Mouse (Mus musculus) CH12.LX (cell line): ENCODE results near the gene Abcb9. TPM values are rescaled to one million over a fixed set of nuclear protein-coding genes. Genes with fewer than 3 reads are reported as not detected.

Source experiments
- DNase-seq: peaks from one replicate; pipeline ENCODE4 v3.0.0-alpha.2; 2013; ENCODE audit errors: extremely low read depth
- H3K27ac ChIP-seq: 2 replicates; pipeline ENCODE4 v1.5.1; 2012; ENCODE audit warnings: low read depth, mild to moderate bottlenecking, control low read depth, moderate library complexity; ENCODE audit not compliant: insufficient read depth
- H3K27me3 ChIP-seq: replicated peaks from 2 replicates; pipeline ENCODE3; 2012; ENCODE audit warnings: inconsistent platforms
- H3K36me3 ChIP-seq, 2 experiments: replicated peaks in 1 of 2; 2 replicates each; pipeline versions ENCODE3 to v1.6.1; 2012; ENCODE audit warnings: inconsistent platforms in 1 of 2, low read length in 1 of 2, mild to moderate bottlenecking in 1 of 2, mixed read lengths in 1 of 2, moderate library complexity in 1 of 2; ENCODE audit not compliant: control insufficient read depth in 1 of 2, insufficient read depth in 1 of 2
- H3K4me1 ChIP-seq, 2 experiments: 2 replicates each; pipeline ENCODE4 v1.6.1; 2012; ENCODE audit warnings: inconsistent platforms in 1 of 2, moderate library complexity in 1 of 2; ENCODE audit not compliant: insufficient read depth in 2 of 2, control insufficient read depth in 1 of 2
- H3K4me2 ChIP-seq: 2 replicates; pipeline ENCODE4 v1.6.1; 2012; ENCODE audit warnings: low read depth, mild to moderate bottlenecking, control low read depth; ENCODE audit not compliant: poor library complexity, insufficient read depth, severe bottlenecking
- H3K4me3 ChIP-seq, 3 experiments: fragments of 150-350 bp in 1 of 3; sonication (generic) in 1 of 3; replicated peaks in 1 of 3; 2 replicates each; pipeline versions ENCODE3 to v1.5.1; 2011 to 2012; ENCODE audit warnings: low read depth in 2 of 3, low read length in 2 of 3, mild to moderate bottlenecking in 2 of 3, moderate library complexity in 2 of 3, control low read depth in 1 of 3, improper control_type of control experiment in 1 of 3, inconsistent platforms in 1 of 3, mixed read lengths in 1 of 3; ENCODE audit not compliant: poor library complexity in 1 of 3
- H3K79me2 ChIP-seq: replicated peaks from 2 replicates; pipeline ENCODE4 v1.6.1; 2012; ENCODE audit warnings: mild to moderate bottlenecking, moderate library complexity; ENCODE audit not compliant: control insufficient read depth, poor library complexity, insufficient read depth, severe bottlenecking; ENCODE audit errors: extremely low read depth
- H3K9ac ChIP-seq: 2 replicates; pipeline ENCODE4 v1.6.1; 2012; ENCODE audit warnings: low read depth, mild to moderate bottlenecking, control low read depth, moderate library complexity; ENCODE audit not compliant: insufficient read depth
- H3K9me3 ChIP-seq: replicated peaks from 2 replicates; pipeline ENCODE3; 2012; ENCODE audit warnings: low read length, inconsistent platforms, mixed read lengths
- BHLHE40 ChIP-seq: IDR thresholded peaks from 2 replicates; pipeline ENCODE4 v1.6.1; 2011; ENCODE audit warnings: mild to moderate bottlenecking, low read depth, low read length, improper control_type of control experiment
- CHD1 ChIP-seq: IDR thresholded peaks from 2 replicates; pipeline ENCODE4 v1.6.1; 2012; ENCODE audit warnings: low read depth, low read length, improper control_type of control experiment, inconsistent platforms
- CHD2 ChIP-seq: IDR thresholded peaks from 2 replicates; pipeline ENCODE4 v1.6.1; 2011; ENCODE audit warnings: low read length, improper control_type of control experiment
- CTCF ChIP-seq, 2 experiments: IDR thresholded peaks in 1 of 2; conservative IDR thresholded peaks in 1 of 2; 2 replicates each; pipeline ENCODE4 v1.5.1; 2011 to 2012; ENCODE audit warnings: low read depth in 2 of 2, low read length in 2 of 2, improper control_type of control experiment in 1 of 2, inconsistent platforms in 1 of 2, mild to moderate bottlenecking in 1 of 2, moderate library complexity in 1 of 2
- E2F4 ChIP-seq: IDR thresholded peaks from 2 replicates; pipeline ENCODE4 v1.6.1; 2011; ENCODE audit warnings: low read depth, low read length, improper control_type of control experiment; ENCODE audit not compliant: insufficient replicate concordance
- EP300 ChIP-seq: IDR thresholded peaks from 2 replicates; pipeline ENCODE4 v1.6.1; 2011; ENCODE audit warnings: low read length, improper control_type of control experiment
- GABPA ChIP-seq: IDR thresholded peaks from 2 replicates; pipeline ENCODE4 v1.6.1; 2012; ENCODE audit warnings: low read depth, low read length, improper control_type of control experiment, inconsistent platforms; ENCODE audit not compliant: insufficient replicate concordance
- IRF4 ChIP-seq: IDR thresholded peaks from 2 replicates; pipeline ENCODE4 v1.6.1; 2014; ENCODE audit warnings: low read depth, mild to moderate bottlenecking, inconsistent platforms, low read length, improper control_type of control experiment
- JUN ChIP-seq: IDR thresholded peaks from 2 replicates; pipeline ENCODE4 v1.6.1; 2011; ENCODE audit warnings: low read depth, mild to moderate bottlenecking, low read length, improper control_type of control experiment, moderate library complexity; ENCODE audit not compliant: insufficient read depth
- MAFK ChIP-seq: IDR thresholded peaks from 2 replicates; pipeline ENCODE4 v1.6.1; 2011; ENCODE audit warnings: low read length, improper control_type of control experiment; ENCODE audit not compliant: insufficient replicate concordance
- MAX ChIP-seq: IDR thresholded peaks from 2 replicates; pipeline ENCODE4 v1.6.1; 2011; ENCODE audit warnings: low read length, improper control_type of control experiment
- MAZ ChIP-seq: IDR thresholded peaks from 2 replicates; pipeline ENCODE4 v1.6.1; 2012; ENCODE audit warnings: low read depth, mild to moderate bottlenecking, inconsistent platforms, low read length, improper control_type of control experiment, moderate library complexity
- MEF2A ChIP-seq: IDR thresholded peaks from 2 replicates; pipeline ENCODE4 v1.6.1; 2014; ENCODE audit warnings: low read depth, mild to moderate bottlenecking, inconsistent platforms, low read length, improper control_type of control experiment, borderline replicate concordance
- MXI1 ChIP-seq: IDR thresholded peaks from 2 replicates; pipeline ENCODE4 v1.6.1; 2011; ENCODE audit warnings: mild to moderate bottlenecking, low read depth, low read length, improper control_type of control experiment
- MYC ChIP-seq: IDR thresholded peaks from 2 replicates; pipeline ENCODE4 v1.6.1; 2011; ENCODE audit warnings: low read depth, mild to moderate bottlenecking, improper control_type of control experiment, low read length
- NELFE ChIP-seq: IDR thresholded peaks from 2 replicates; pipeline ENCODE4 v1.6.1; 2011; ENCODE audit warnings: low read depth, low read length, improper control_type of control experiment
- NRF1 ChIP-seq: IDR thresholded peaks from 2 replicates; pipeline ENCODE4 v1.6.1; 2014; ENCODE audit warnings: low read depth, mild to moderate bottlenecking, inconsistent platforms, low read length, improper control_type of control experiment, moderate library complexity
- POLR2A ChIP-seq: IDR thresholded peaks from 2 replicates; pipeline ENCODE4 v1.6.1; 2011; ENCODE audit warnings: low read depth, mild to moderate bottlenecking, improper control_type of control experiment, low read length
- RAD21 ChIP-seq: IDR thresholded peaks from 2 replicates; pipeline ENCODE4 v1.6.1; 2011; ENCODE audit warnings: low read depth, mild to moderate bottlenecking, low read length, improper control_type of control experiment, moderate library complexity
- RCOR1 ChIP-seq: conservative IDR thresholded peaks from 2 replicates; pipeline ENCODE4 v1.6.1; 2012; ENCODE audit warnings: low read depth, mild to moderate bottlenecking, inconsistent platforms, low read length, improper control_type of control experiment
- SIN3A ChIP-seq: IDR thresholded peaks from 2 replicates; pipeline ENCODE4 v1.6.1; 2012; ENCODE audit warnings: low read length, improper control_type of control experiment, inconsistent platforms
- SMC3 ChIP-seq: IDR thresholded peaks from 2 replicates; pipeline ENCODE4 v1.6.1; 2011; ENCODE audit warnings: low read depth, low read length, improper control_type of control experiment
- TBP ChIP-seq: conservative IDR thresholded peaks from 2 replicates; pipeline ENCODE4 v1.6.1; 2011; ENCODE audit warnings: low read depth, low read length, improper control_type of control experiment
- UBTF ChIP-seq: IDR thresholded peaks from 2 replicates; pipeline ENCODE4 v1.6.1; 2012; ENCODE audit warnings: low read depth, mild to moderate bottlenecking, inconsistent platforms, low read length, improper control_type of control experiment, moderate library complexity
- USF1 ChIP-seq: IDR thresholded peaks from 2 replicates; pipeline ENCODE4 v1.6.1; 2014; ENCODE audit warnings: low read depth, mild to moderate bottlenecking, inconsistent platforms, low read length, improper control_type of control experiment
- USF2 ChIP-seq: conservative IDR thresholded peaks from 2 replicates; pipeline ENCODE4 v1.6.1; 2011; ENCODE audit warnings: low read depth, low read length, improper control_type of control experiment
- ZC3H11A ChIP-seq: IDR thresholded peaks from 2 replicates; pipeline ENCODE4 v1.6.1; 2012; ENCODE audit warnings: low read depth, mild to moderate bottlenecking, inconsistent platforms, low read length, improper control_type of control experiment
- ZKSCAN1 ChIP-seq: IDR thresholded peaks from 2 replicates; pipeline ENCODE4 v1.6.1; 2012; ENCODE audit warnings: low read depth, inconsistent platforms, low read length, improper control_type of control experiment, borderline replicate concordance
- ZMIZ1 ChIP-seq: IDR thresholded peaks from 2 replicates; pipeline ENCODE4 v1.6.1; 2012; ENCODE audit warnings: low read depth, mild to moderate bottlenecking, inconsistent platforms, low read length, improper control_type of control experiment
- dilution Hi-C: fragments of 300-500 bp; cut with MboI; formaldehyde crosslinking; loops from 2 replicates; pipeline ENCODE4 v1.14.3; 2020; ENCODE audit warnings: low sequenced_read_pairs; ENCODE audit not compliant: extremely low pct_unique_long_range_greater_than_20kb, extremely low pct_ligation_motif_present
- in situ Hi-C: fragments of 300-500 bp; cut with MboI; formaldehyde crosslinking; loops from 3 replicates; pipeline ENCODE4 v1.14.3; 2019; ENCODE audit warnings: low sequenced_read_pairs, low pct_ligation_motif_present, low pct_unique_long_range_greater_than_20kb, mixed read lengths
- polyA plus RNA-seq: library from polyadenylated mRNA; unstranded; fragments of >175 nt; gene quantifications from 2 replicates; pipeline ENCODE4 v1.2.1, GENCODE M21; 2012; ENCODE audit warnings: low read depth; ENCODE audit not compliant: insufficient read length
- total RNA-seq, 2 experiments: library from RNA; depleted of rRNA; stranded (reverse); fragments of 300-350 nt in 1 of 2; fragments of >200 nt in 1 of 2; gene quantifications; 2 replicates each; pipeline ENCODE4 v1.2.3; 2012 to 2014

Gene Abcb9
- total and polyA plus RNA-seq, 3 experiments = 0.44 to 1.4 (median 0.98) TPM

- no peak for TF ChIP-seq GABPA
- peak; percentile 89 for TF ChIP-seq MAZ
- peak; percentile 76 for TF ChIP-seq CHD2
Observed at GRCm38 (mm10) chr5:124014180-124014579, 81.4 kb downstream of the Abcb9 start (continued).

- Histone ChIP-seq H3K4me1 (peaks cover 43 to 83% of the 10 kb centered on the region in 2 experiments), H3K4me2 (peak overlapping the region; percentile 90), H3K27ac (peak overlapping the region; percentile 95), H3K36me3 (peaks cover 12 to 39% of the 10 kb centered on the region in 2 experiments), H3K9ac (peak overlapping the region; percentile 52), H3K27me3 (no peaks in the 10 kb centered on the region), H3K9me3 (no peaks in the 10 kb centered on the region), H3K79me2 (peaks cover 8% of the 10 kb centered on the region)
- in situ Hi-C loops = no loop called here
- peak; percentile 61 for DNase-seq
- TF ChIP-seq MXI1 (peak; percentile 87), EP300 (no peak), RCOR1 (no peak), MYC (peak; percentile 77), MAX (peak; percentile 87), BHLHE40 (peak; percentile 86), UBTF (0 out of 2 replicates have a peak, but pooled peaks have one; percentile 5)
- TF ChIP-seq, all 38 proteins: peak for 5
- dilution Hi-C loops = no loop called here
- peak overlapping the region in 2 of 3 experiments; percentile 34 to 37 for H3K4me3 ChIP-seq
Observed at GRCm38 (mm10) chr5:124013747-124014146, 81.9 kb downstream of the Abcb9 start.

DNA sequence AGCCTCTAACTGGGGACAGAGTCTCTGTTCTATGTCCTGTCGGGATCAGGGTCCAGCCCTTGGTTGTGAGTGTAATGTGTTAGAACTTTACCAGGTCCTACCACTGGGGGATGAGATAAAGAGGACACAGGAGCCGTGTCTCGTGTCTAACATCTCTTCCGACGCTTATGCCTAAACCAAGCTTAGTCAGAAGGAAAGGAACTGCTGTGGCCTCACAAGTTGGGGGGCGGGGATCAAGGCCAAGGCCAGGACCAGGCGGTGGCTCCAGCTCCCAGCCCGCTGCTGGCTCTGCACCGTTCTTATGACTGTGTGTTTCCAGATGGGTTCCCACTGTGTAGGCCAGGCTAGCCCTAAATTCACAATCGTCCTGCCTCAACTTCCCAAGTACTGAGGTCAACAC is 82.7 kb downstream of the Abcb9 start:
- peak overlapping the region; percentile 90; the same call in 1 of the 2 replicates for H3K4me2 ChIP-seq
- peaks cover 8% of the 10 kb centered on the region for H3K79me2 ChIP-seq
- no peak overlapping the region for H3K9ac ChIP-seq
- H3K4me1 ChIP-seq = peaks cover 43 to 80% of the 10 kb centered on the region in 2 experiments
- dilution Hi-C loops = no loop called here
- in situ Hi-C loops = no loop called here
- peak overlapping the region; percentile 79 for H3K27ac ChIP-seq
- no peaks in the 10 kb centered on the region for H3K27me3 ChIP-seq
- peaks cover 18 to 41% of the 10 kb centered on the region in 2 experiments for H3K36me3 ChIP-seq
- H3K4me3 ChIP-seq = peak overlapping the region in 1 of 3 experiments; percentile 26
- no peaks in the 10 kb centered on the region for H3K9me3 ChIP-seq
- peak; percentile 88 for DNase-seq
- TF ChIP-seq ZMIZ1 = no peak
- no peak for TF ChIP-seq ZC3H11A
- no peak for TF ChIP-seq MAX
- TF ChIP-seq IRF4 = peak; percentile 94
- TF ChIP-seq MAZ = no peak
- peak; percentile 55 for TF ChIP-seq JUN
- TF ChIP-seq MAFK = no peak
- peak; percentile 69; the same call in 1 of the 2 replicates for TF ChIP-seq EP300
- no peak for TF ChIP-seq ZKSCAN1
- TF ChIP-seq E2F4 = no peak
- no peak for TF ChIP-seq NELFE
- no peak for TF ChIP-seq USF1
- TF ChIP-seq NRF1 = no peak
- TF ChIP-seq CTCF (conservative IDR thresholded peaks at IDR 0.05 in 1 of 2, IDR thresholded peaks at IDR 0.05 in 1 of 2; ENCODE audit: low read depth in 2 of 2, low read length in 2 of 2) = peak in 1 of 2 experiments; percentile 41; a peak in 2 of 4 replicates
- peak; percentile 64; the same call in 1 of the 2 replicates for TF ChIP-seq CHD2
- peak; percentile 20 for TF ChIP-seq RAD21
- TF ChIP-seq MEF2A = peak; percentile 55; the same call in 1 of the 2 replicates
- TF ChIP-seq CHD1 = no peak
- TF ChIP-seq SMC3 = peak; percentile 41
- TF ChIP-seq UBTF = no peak
- no peak for TF ChIP-seq POLR2A
- TF ChIP-seq RCOR1 = no peak
- no peak; the same call in 1 of the 2 replicates for TF ChIP-seq SIN3A
- no peak for TF ChIP-seq MYC
- TF ChIP-seq USF2 = no peak
- TF ChIP-seq TBP = no peak
